Mouse (Mus musculus): Measurements from ENCODE around the gene Taf1b. TPM values are rescaled to one million over a fixed set of nuclear protein-coding genes. Genes with fewer than 3 reads are reported as not detected.
"Not testable (repeated sequence)": the region's sequence is repeated elsewhere in the genome, so short reads cannot be mapped to it uniquely, and the experiment has no call there.

The Taf1b gene
- polyA plus RNA-seq (2017; shearing (Covaris generic)) = 10 to 100 TPM; 64.3 to 69.6 TPM

GRCm38 (mm10) chr12:24498150-24498840, at the start of gene Taf1b:
Gene Taf1b (plus strand): TSS chr12:24498359.
- ATAC-seq = peak; percentile 86

- ATAC-seq = no peak
These were observed 37.8 kb upstream of the Taf1b start for GRCm38 (mm10) chr12:24460406-24460805.

- ATAC-seq = peak; percentile 71
These were observed 36.0 kb upstream of the Taf1b start for GRCm38 (mm10) chr12:24462121-24462520.

- not testable (repeated sequence) for ATAC-seq
These were observed 34.7 kb upstream of the Taf1b start for GRCm38 (mm10) chr12:24463490-24463889.

- no peak for ATAC-seq
These were observed 29.2 kb upstream of the Taf1b start for GRCm38 (mm10) chr12:24468966-24469365.

GRCm38 (mm10) chr12:24470943-24471342, 27.2 kb upstream of the Taf1b start:
- ATAC-seq = peak; percentile 92

- no peak for ATAC-seq
These were observed 24.9 kb upstream of the Taf1b start for GRCm38 (mm10) chr12:24473221-24473620.

GRCm38 (mm10) chr12:24484930-24485329, 13.2 kb upstream of the Taf1b start:
- ATAC-seq = no peak

GRCm38 (mm10) chr12:24486882-24487281, 11.3 kb upstream of the Taf1b start:
- no peak for ATAC-seq

- ATAC-seq = not testable (repeated sequence)
These were observed 5.7 kb upstream of the Taf1b start for GRCm38 (mm10) chr12:24492507-24492906.

- peak; percentile 35 for ATAC-seq
These were observed 5.1 kb upstream of the Taf1b start for GRCm38 (mm10) chr12:24493011-24493410.

- ATAC-seq = peak; percentile 42
These were observed 4.7 kb upstream of the Taf1b start for GRCm38 (mm10) chr12:24493412-24493811.

GRCm38 (mm10) chr12:24494791-24495190, 3.4 kb upstream of the Taf1b start:
- not testable (repeated sequence) for ATAC-seq

- peak; percentile 20 for ATAC-seq
These were observed 804 bp downstream of the Taf1b start for GRCm38 (mm10) chr12:24498841-24499485.

- ATAC-seq = no peak
These were observed 19.0 kb downstream of the Taf1b start for GRCm38 (mm10) chr12:24517118-24517517.

GRCm38 (mm10) chr12:24521076-24521475, 22.9 kb downstream of the Taf1b start:
- no peak for ATAC-seq

GRCm38 (mm10) chr12:24525065-24525464, 26.9 kb downstream of the Taf1b start:
- not testable (repeated sequence) for ATAC-seq

GRCm38 (mm10) chr12:24536390-24536789, 38.2 kb downstream of the Taf1b start:
- ATAC-seq = peak; percentile 86

GRCm38 (mm10) chr12:24537201-24537600, 39.0 kb downstream of the Taf1b start:
- no peak for ATAC-seq

GRCm38 (mm10) chr12:24537965-24538364, 39.8 kb downstream of the Taf1b start:
- ATAC-seq = no peak

GRCm38 (mm10) chr12:24541426-24542154, 43.4 kb downstream of the Taf1b start:
- no peak for ATAC-seq

GRCm38 (mm10) chr12:24547686-24548085, 49.5 kb downstream of the Taf1b start:
- no peak for ATAC-seq

GRCm38 (mm10) chr12:24548885-24549284, 50.7 kb downstream of the Taf1b start:
- no peak for ATAC-seq

Data from CD4-positive, CD25-positive, alpha-beta regulatory T cell, adult 4 months (primary cell).